7 mouse cellular contexts compared by ENCODE assay signal in genomic region chr9:35267146-35267975, GRCm38 (mm10). TPM values are rescaled to one million over a fixed set of nuclear protein-coding genes. Genes with fewer than 3 reads are reported as not detected.
DNase-seq lines count a peak whose midpoint lies in the region; ATAC-seq and TF ChIP-seq lines count a peak whose summit lies in the region.

Gene Fam118b, minus strand, starts transcription at chr9:35267805.
Gene Rpusd4, plus strand, starts transcription at chr9:35267865.

- ATAC-seq in intestine, postnatal 0 days, result peak; percentile 76
- peak; percentile 97 for ATAC-seq in midbrain, embryonic 12.5 days (ENCODE audit: low FRiP score, low read depth)

- TF ChIP-seq CTCF in intestine, postnatal 0 days (IDR thresholded peaks at IDR 0.05; ENCODE audit: low read depth), result no peak
- TF ChIP-seq CTCF in small intestine, adult 2 months (IDR thresholded peaks at IDR 0.05; ENCODE audit: extremely low read depth, insufficient read length, insufficient replicate concordance, low read depth, low read length), result no peak

- peak within 1 kb of the TSS; percentile 80 for H3K9ac ChIP-seq in intestine, postnatal 0 days (ENCODE audit: low read depth, low read length)
- H3K9ac ChIP-seq in midbrain, embryonic 12.5 days (replicated peaks), result peak within 1 kb of the TSS; percentile 84

- WGBS in intestine, postnatal 0 days, result under 1% methylated on average over 52 of the region's 62 CpGs
- WGBS in midbrain, embryonic 12.5 days, result under 1% methylated on average over 61 of the region's 62 CpGs
- WGBS in small intestine, adult 2 months, result under 1% methylated on average over 56 of the region's 62 CpGs

- peaks cover 2% of the 10 kb centered on the region for H3K36me3 ChIP-seq in intestine, postnatal 0 days (ENCODE audit: control insufficient read depth, insufficient read depth)
- peaks cover under 1% of the 10 kb centered on the region; the same call in 1 of the 2 replicates for H3K36me3 ChIP-seq in midbrain, embryonic 12.5 days
- peaks cover 5% of the 10 kb centered on the region for H3K36me3 ChIP-seq in small intestine, adult 2 months (ENCODE audit: control insufficient read depth, insufficient read depth, low read length)

- no peaks in the 10 kb centered on the region for H3K9me3 ChIP-seq in intestine, postnatal 0 days (ENCODE audit: control insufficient read depth)
- no peaks in the 10 kb centered on the region for H3K9me3 ChIP-seq in midbrain, embryonic 12.5 days

- TF ChIP-seq POLR2A in small intestine, adult 2 months (IDR thresholded peaks at IDR 0.05; ENCODE audit: low read depth, low read length), result peak; percentile 94

- no peaks in the 10 kb centered on the region for H3K27me3 ChIP-seq in intestine, postnatal 0 days (replicated peaks; ENCODE audit: control insufficient read depth, insufficient read depth, low read length)
- no peaks in the 10 kb centered on the region for H3K27me3 ChIP-seq in midbrain, embryonic 12.5 days
- H3K27me3 ChIP-seq in small intestine, adult 2 months (ENCODE audit: control insufficient read depth, insufficient read depth, low read length), result no peaks in the 10 kb centered on the region

- peak; percentile 94 for DNase-seq in adrenal gland, adult 2 months
- peak; percentile 88 for DNase-seq in embryo, embryonic 11.5 days (ENCODE audit: low read depth, low spot score)
- DNase-seq in gastrocnemius, postnatal 4 days (ENCODE audit: low spot score in 2 of 2), result peak; percentile 86 to 95
- DNase-seq in left cerebral cortex, postnatal 4 days, result peak; percentile 95

- peak within 1 kb of the TSS; percentile 73 for H3K4me3 ChIP-seq in intestine, postnatal 0 days (ENCODE audit: low read depth, low read length)
- peak within 1 kb of the TSS; percentile 82 for H3K4me3 ChIP-seq in midbrain, embryonic 12.5 days
- H3K4me3 ChIP-seq in small intestine, adult 2 months (ENCODE audit: low read depth, low read length), result peak within 1 kb of the TSS; percentile 98

- peak within 1 kb of the TSS; percentile 79 for H3K4me2 ChIP-seq in intestine, postnatal 0 days (replicated peaks; ENCODE audit: low read depth)
- H3K4me2 ChIP-seq in midbrain, embryonic 12.5 days (replicated peaks), result peak within 1 kb of the TSS; percentile 83

- intact Hi-C loops in left cerebral cortex, postnatal 4 days (cut with DNase I), result no loop called here

- H3K27ac ChIP-seq in intestine, postnatal 0 days (ENCODE audit: low read depth, low read length), result peak within 1 kb of the TSS; percentile 74
- H3K27ac ChIP-seq in midbrain, embryonic 12.5 days (replicated peaks), result peak within 1 kb of the TSS; percentile 68
- peak within 1 kb of the TSS; percentile 70 for H3K27ac ChIP-seq in small intestine, adult 2 months (ENCODE audit: insufficient read depth, low read depth, low read length)

- H3K4me1 ChIP-seq in intestine, postnatal 0 days (replicated peaks; ENCODE audit: control insufficient read depth, insufficient read depth, low read length), result peaks cover 6% of the 10 kb centered on the region; the same call in 1 of the 2 replicates
- peaks cover 15% of the 10 kb centered on the region for H3K4me1 ChIP-seq in midbrain, embryonic 12.5 days
- H3K4me1 ChIP-seq in small intestine, adult 2 months (ENCODE audit: control insufficient read depth, insufficient read depth, insufficient read length, low read length), result peaks cover 16% of the 10 kb centered on the region; the same call in 1 of the 2 replicates

RNA-seq across cellular contexts. Expression of gene Fam118b, which starts in this region (rescaled TPM):
- 10 to 100 TPM in 1 of 2 experiments, 1 to 10 TPM in 1; 9.1 to 15.1 TPM for total RNA-seq in adrenal gland, adult 2 months (2021)
- polyA plus RNA-seq in adrenal gland, adult 2 months (2012; rRNA removed), result 3.8 and 4.0 TPM in 2 replicates
- 10 to 100 TPM; 23.7 to 26.8 TPM for total RNA-seq in gastrocnemius, postnatal 4 days (2021)
- 73.5 and 80.7 TPM in 2 replicates for polyA plus RNA-seq in intestine, postnatal 0 days (2015; fragmentation: Nextera tagmentation; extraction: Ambion mirVana)
- total RNA-seq in left cerebral cortex, postnatal 4 days (2021), result 10 to 100 TPM; 32.3 to 38.8 TPM
- 69.3 and 70.1 TPM in 2 replicates for polyA plus RNA-seq in midbrain, embryonic 12.5 days (2016; fragmentation: Nextera tagmentation; extraction: Ambion mirVana)
- polyA plus RNA-seq in small intestine, adult 2 months (2012; rRNA removed), result 10.8 and 17.2 TPM in 2 replicates

RNA-seq across cellular contexts. Expression of gene Rpusd4, which starts in this region (rescaled TPM):
- 10 to 100 TPM; 15.0 to 18.3 TPM for total RNA-seq in adrenal gland, adult 2 months (2021)
- 4.8 and 6.5 TPM in 2 replicates for polyA plus RNA-seq in adrenal gland, adult 2 months (2012; rRNA removed)
- total RNA-seq in gastrocnemius, postnatal 4 days (2021), result 10 to 100 TPM in 1 of 2 experiments, 1 to 10 TPM in 1; 9.4 to 11.2 TPM
- polyA plus RNA-seq in intestine, postnatal 0 days (2015; fragmentation: Nextera tagmentation; extraction: Ambion mirVana), result 16.3 and 16.6 TPM in 2 replicates
- total RNA-seq in left cerebral cortex, postnatal 4 days (2021), result 10 to 100 TPM in 1 of 2 experiments, 1 to 10 TPM in 1; 9.1 to 12.4 TPM
- polyA plus RNA-seq in midbrain, embryonic 12.5 days (2016; fragmentation: Nextera tagmentation; extraction: Ambion mirVana), result 26.0 and 26.9 TPM in 2 replicates
- polyA plus RNA-seq in small intestine, adult 2 months (2012; rRNA removed), result 2.9 and 3.8 TPM in 2 replicates

Comparison
In these comparisons a context has a peak if more than half of its experiments do, and no peak if none do; other contexts are left out.
1. Peak in every context shown above with its lines: DNase-seq, ATAC-seq, H3K4me3 ChIP-seq and H3K27ac ChIP-seq.